Mouse (Mus musculus) c-Kit-positive CD71-negative TER-119-negative erythroid progenitor cells, embryonic 14.5 days (primary cell): ENCODE measurements around the gene Erbin.

Experiments used
- DNase-seq: peaks from one replicate; pipeline ENCODE4 v3.0.0-alpha.2; 2013; ENCODE audit warnings: low read depth

Gene Erbin

DNA sequence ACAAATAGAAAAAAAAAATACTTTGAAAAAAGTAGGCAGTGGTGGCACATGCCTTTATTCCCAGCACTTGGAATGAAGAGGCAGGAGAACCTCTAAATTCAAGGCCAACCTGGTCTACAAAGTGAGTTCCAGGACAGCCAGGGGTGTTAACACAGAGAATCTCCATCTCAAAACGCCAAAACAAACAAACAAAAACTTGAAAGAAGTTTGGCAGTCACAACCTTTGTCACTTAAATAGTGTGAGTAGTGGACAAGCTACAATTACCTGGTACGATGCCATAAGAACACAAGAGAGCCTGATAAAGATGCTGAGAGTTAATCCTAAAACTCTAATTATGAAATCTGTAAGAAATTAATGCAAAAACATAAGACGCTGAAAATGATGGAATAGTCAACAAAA is 8.0 kb downstream of the Erbin start:
- DNase-seq, result no peak

DNA sequence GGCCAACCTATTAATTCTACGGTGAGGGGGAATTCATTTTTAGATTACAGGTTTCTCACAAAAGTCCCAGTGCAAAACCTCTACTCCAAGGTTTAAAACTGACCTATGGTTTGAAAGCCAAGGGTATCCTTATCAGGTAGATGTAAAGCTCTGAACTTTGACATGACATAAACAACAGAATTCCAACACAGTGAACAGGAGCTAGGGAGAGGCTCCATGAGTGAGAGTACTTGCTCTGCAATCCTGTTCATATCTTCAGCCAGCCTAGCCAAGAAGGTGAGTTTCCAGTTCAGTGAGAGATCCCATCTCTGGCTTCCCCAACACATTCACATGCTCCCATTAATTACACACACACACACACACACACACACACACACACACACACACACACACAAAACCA is 9.7 kb downstream of the Erbin start:
- no peak for DNase-seq

DNA sequence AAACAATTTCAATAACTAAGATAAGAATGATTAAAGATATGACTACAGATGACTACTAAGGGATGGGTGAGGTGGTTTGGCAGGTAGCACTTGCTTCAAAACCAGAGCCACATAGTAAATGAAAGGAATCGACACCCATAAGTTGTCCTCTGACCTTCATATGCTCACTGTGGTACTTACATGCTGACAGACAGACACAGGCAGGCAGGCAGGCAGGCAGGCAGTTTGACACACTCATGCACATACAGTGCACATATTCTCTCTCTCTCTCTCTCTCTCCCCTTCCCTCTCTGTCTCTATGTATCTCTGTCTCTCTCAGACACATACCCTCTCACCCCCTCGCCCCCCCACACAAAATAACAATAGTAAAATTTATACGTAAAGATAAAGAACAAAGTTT is 10.4 kb downstream of the Erbin start:
- DNase-seq, result no peak

DNA sequence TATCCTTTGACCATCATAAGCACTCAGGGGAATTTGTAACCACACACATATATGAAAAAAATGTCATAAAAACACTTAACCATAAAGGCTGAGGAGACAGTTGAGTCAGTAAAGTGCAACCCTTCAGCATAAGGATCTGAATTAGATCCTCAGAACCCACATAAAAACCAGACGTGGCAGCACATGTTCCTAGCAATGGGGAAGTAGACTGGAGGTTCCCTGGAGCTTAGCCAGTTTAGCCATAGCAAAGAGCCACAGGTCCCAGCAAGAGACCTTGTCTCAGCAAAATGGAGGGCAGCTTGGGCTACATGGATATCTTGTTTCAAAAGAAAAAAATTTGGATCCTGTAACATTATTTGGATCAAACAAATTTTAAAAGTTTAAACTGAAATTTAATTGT is 20.3 kb downstream of the Erbin start:
- DNase-seq, result no peak

DNA sequence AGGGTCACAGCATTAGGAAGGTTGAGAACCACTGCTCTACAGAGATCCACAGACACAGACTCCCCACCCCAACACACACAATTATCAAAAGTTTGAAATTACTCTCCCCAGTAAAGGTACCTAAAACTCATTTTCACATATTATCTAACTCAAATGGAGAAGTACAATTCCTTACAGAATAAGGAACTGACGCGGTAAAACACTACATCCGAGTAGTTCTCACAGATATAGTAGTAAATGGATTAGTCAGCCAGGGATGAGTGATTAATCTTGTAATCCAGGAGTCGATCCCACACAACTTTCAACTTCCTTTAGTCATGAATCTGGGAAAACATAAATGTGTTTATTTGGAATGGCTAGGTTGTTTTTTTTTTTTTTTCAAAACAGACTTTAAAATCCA is 22.7 kb downstream of the Erbin start:
- DNase-seq, result no peak

DNA sequence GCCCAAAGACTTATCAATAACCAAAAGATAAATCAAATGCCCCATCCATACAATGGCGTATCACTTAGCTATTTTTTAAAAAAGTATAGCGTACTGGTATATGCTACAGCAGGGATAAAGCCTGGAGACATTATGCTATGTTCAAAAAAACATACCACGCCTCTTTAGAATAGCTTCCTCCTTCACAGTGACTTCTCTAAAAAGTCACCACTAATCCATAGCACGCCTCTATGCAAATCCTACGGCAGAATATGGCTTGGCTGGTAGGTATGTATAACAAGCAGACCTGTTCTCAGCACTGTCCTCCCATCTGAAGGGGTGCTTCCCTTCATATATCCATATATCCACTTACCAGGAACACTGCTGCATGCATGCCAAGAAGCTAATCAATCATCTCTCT is 27.2 kb downstream of the Erbin start:
- DNase-seq, result no peak

DNA sequence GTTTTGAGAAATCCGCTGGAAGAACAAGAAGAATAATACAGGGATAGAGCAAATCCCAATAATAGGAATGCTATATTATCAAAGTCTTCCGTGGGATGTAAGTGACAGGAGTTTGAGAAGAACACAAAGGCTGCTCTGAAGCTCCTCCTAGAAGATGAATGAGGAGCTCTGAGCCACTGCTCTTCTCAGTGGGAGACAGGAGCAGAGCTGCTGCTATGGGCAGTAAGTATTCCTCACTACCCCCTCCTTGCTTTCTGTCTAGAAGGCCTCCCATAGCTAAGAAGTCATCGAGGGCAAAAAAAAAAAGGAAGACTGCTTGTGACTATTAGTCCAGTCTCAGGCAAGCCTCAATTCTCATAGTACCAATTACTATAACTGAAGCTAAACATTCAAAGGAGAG is 30.3 kb downstream of the Erbin start:
- no peak for DNase-seq

DNA sequence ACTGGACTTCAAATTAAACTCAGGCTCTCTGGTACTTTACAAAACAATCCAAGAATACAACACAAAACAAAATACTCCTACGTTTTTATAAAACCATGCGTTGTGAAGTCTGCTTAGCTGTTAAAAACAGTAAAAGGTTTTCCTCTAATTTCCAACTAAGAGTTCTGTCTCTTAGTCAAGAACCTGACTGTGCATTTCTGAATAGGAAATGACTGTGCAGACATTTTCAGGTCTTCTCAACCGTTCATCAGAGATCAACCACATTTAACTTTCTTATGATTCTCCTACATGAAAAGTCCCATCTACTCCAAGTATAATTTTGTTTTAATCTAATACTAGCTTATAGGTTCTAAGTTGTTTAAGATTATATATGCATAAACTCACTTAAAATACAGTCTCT is 33.8 kb downstream of the Erbin start:
- no peak for DNase-seq

DNA sequence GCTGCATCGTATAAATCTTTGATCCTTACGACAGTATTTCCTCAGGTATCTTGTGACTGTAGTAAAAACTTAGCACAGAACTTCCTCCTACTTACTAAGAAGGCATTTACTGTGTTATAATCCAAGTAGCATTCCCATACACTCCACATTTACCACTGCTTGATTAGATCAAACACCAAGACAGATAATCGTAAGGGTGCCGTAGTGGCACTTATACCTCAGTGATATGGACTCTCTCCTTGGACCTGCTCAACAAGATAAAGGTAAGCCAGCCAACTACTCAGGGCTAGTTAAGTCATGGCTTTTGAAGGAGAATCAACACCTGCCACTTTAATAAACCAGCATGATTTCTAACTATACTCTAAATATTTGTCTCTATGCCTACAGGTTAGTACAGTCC is 39.1 kb downstream of the Erbin start:
- no peak for DNase-seq

DNA sequence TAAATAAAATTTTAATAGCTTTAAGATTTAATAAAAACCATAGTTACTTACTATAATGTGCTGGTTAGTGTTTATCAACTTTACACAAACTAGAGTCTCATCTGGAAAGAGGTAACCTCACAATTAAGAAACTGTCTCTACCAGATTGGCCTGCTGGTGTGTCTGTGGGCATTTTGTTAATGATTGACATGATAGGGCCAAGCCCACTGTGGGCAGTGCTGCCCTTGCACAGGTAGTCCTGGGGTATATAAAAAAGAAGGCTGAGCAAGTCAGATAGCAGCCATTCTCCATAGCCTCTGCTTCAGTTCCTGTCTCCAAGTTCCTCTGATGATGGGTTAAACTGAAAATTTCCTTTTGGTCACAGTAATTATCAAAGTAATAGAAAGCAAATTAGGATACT is 43.6 kb downstream of the Erbin start:
- DNase-seq, result no peak

DNA sequence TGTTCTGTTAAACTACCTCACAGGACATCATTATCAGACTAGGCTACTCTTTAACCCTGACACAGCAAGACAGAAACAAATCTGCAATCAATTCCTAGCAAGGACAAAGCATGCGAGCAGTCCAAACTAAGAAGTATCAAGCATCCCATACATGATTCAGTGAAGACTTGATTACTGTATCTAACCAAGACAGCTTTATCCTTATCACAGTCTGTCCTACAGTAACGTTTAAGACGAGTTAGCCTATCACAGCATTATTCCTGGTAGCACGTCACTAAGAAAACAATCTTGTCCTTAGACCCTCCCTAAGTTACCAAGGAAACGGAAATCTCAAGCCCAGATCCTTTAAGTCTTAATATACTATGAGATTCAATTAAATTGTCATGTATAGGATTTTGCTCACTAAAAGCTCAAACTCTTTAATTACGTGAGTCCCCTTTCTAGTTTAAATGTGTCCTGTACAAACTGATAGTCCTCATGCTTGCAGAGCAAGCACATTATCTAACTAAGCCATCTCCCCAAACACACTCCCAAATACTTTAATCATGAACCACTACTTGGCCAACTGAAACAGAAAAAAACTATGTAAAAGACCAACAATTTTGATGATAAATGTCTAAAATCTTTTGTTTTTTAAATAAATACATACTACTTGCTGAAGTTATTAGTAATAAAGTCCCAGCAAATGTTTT is 44.3 kb downstream of the Erbin start:
- DNase-seq, result peak; percentile 12

DNA sequence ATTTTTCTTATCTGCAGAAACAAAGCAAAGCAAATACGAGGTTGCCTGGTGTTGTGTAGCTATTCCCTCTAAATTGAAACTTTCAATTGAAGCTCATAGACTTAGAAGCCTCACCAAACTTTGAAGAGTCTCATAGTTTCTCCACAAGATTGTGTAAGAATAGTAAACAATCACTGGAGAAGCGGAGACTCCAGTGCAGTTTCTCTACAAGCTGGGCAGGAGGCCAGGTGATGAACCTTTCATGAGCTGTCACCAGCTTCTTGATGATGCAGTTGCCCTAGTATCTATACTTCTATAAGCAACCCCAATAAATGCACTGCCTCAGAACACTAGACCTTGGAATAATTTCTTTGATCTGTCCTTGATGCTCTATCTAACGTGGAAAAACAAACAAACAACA is 49.5 kb downstream of the Erbin start:
- DNase-seq, result no peak

DNA sequence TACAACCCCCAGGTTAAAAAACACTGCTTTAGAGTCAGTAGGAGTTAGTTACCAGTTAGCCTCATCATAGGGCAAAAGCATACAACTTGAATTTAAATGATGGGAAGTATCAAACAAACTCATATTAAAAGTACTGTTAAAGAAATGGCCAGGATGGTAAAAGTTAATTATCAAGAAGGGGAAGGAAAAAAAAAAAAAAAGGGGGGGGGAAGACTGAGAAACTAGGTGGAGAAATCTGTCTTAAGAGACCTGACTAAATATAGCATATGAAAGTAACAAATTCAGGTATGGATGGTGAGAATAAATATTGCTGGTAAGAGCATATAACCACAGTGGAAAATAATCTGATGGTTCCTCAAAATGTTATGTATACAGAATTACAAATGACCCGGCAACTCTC is 50.2 kb downstream of the Erbin start:
- no peak for DNase-seq

DNA sequence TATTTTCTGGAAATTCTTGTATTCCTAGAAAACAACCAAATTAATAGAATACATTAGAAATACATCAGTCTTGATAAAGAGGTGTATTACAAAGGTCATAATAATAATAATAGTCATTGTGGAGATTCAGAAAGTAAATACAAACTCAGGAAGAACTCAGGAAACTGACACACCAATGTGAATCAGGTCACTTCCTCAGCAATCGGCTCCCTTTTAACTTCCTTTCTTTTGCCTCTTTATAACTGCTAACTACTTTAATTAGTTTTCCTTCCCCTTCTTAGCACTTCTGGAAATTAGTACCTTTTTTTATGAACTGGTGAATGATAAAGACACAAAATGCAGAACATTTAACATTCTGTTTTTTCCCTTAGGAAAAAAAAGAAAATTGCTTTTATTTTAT is 51.4 kb downstream of the Erbin start:
- DNase-seq, result no peak

DNA sequence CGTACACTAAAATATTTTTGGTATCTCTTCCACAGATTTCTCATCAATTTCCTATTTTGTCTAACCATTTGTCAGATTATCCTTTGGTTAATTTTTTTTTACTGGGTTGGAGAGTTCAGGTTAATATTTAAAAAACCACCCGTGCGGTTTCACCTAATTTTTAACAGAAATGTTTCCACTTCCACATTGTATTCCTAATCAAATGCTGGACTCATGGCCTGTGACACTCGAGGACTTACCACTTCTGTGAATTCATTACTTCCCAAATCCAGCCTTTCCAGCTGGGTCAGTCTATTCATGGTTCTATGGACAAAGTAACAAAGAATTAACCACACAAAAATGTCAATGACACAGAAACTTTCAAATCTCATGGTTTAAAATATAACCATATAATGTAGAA is 58.3 kb downstream of the Erbin start:
- DNase-seq, result no peak

DNA sequence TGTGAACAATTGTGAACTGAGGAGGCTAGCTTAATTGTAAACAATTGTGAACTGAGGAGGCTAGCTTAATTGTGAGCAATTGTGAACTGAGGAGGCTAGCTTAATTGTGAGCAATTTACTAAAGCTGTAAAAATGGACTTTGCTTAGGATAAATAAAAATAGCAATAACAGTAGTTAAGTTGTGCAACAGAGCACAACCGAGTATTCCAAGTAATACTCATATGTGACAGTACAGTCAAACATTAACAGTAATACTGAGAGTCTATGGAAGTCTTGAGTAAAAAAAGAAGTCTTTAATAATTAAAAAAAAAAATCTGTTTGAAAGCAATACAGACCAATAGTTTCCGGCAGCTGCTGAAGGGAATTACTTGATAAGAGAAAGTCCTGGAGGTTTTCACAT is 61.3 kb downstream of the Erbin start:
- no peak for DNase-seq

DNA sequence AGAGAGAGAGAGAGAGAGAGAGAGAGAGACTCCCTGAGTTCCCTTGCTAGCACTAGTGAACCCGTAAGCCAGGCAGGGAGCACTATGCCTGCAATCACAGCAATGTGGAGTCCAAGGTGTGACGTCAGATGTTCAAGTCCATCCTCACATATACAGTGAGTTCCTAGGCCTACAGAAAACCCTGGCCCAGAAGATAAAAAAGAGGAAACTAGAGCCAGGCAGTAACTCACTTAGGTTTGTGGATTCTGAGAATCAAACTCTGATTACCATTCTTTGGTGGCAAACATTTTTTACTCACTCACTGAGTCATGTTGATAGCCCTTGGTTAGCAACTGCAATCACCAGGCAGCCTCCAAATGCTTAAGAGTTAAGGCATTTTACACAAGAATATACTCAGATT is 72.7 kb downstream of the Erbin start:
- DNase-seq, result no peak

DNA sequence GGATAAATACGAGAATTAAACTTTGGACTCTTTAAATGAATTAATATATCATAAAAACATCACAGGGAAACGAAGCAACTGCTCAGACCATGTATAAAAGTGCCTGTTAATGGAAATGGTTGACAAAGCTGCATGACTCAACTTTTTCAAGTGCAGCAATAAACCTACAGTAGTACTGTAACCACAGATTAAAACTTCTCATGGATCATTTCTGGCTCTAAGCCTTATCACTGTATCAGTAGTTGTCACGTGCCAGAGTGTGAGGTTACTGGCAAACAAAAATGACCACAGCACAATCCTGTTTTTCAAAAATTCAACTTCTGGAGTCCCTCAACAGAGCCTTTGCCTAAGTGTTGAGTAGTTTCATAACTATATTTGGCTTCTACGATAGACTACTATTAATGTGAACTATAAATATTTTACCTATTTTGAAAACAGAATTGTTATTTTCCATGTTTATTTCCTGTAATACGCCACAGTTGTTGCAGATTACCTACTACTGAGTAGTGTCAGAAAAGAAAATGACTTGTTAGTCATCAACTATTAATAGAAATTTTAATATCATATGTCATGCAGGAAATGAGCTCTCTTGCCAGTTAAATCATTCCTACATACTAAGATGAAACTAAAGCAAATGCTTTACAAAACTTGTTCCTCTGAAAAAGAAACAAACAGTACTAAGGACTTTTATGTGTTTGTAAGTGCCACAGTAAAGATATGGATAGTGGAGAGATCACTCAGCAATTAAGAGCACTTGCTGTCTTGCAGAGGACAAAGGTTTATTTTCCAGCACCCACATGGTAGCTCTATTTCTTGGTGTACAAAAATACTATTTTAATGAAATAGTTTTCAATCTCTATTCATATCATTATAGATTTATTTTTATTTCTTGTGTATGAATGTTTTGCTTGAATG is 78.8 kb downstream of the Erbin start:
- no peak for DNase-seq

DNA sequence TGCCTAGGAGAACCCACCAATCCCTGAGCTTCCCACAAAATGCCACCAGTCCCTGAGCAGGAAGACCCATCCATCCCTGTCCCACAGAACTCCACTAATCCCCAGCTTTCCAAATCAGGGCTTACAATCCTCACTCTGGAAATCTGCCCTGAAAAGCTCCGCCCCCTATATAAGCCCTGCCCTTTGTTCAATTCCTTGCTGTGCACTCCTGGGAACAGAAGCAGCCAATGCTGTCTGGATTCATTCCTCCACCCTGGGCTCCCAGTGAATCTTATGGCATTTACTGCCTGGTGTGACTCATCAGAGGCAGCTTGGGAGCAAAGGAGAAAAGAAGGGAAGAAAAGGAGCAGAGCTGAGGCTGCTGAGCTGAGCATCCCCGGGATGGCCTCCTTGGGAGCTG is 81.7 kb downstream of the Erbin start:
- no peak for DNase-seq

DNA sequence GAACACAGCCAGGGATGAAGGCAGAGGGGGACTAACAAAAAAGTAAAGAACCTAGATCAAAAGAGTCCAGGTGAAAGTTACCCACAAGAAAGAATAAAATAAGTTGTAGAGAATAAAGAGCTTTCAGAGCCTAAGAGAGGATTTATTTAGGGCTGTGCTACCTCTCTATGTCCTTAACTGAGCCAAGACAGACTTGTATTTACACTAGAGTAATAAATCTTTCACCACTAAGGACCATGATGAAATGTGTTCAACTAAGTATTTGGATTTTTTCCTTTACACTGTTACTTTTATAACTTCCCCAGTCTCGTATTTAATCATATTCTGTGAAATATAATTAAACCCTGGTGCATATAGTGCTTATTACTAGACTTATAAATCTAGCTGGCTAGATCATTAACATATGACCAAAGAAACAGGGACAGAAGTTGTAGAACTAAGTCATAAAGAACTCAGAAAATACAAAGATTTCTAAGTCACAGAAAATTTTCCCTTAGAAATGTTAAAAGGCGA is 90.6 kb downstream of the Erbin start:
- DNase-seq, result no peak

DNA sequence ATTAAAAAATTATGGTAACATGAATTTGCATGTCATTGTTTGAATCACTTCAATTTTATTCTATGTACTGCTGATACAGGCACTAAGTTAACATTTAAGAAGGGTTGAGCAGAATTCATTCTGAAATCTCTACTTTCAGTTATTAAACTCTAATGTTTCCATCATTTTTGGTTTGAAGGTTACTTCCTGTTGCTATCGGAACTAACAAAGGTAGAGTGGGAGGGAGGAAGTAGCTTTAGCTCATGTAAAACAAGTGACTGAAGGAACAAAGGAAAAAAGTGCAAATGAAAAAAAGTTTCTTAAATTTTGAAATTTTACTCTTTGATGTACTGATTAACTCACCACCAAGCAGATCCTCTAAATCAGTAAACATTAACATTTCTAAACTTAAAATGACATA is 98.0 kb downstream of the Erbin start:
- DNase-seq, result no peak

DNA sequence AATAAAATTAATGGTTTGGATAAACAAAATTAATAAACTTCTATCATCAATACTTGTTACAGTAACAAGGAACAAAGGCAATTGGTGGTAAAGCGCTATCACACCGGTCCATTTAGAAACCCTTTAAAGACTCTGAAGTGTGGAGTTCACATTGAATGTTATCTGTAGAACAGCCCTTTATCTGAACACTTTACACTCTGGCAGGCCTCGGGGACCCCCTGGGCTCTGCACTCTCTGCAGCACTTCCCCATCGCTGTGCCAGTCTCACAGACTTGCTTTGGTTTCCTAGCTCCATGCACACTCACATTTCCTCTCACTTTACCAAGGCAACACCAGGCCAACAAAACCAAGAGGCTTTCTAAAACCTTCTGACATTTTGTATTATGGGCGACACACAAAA is 100.9 kb downstream of the Erbin start:
- no peak for DNase-seq

DNA sequence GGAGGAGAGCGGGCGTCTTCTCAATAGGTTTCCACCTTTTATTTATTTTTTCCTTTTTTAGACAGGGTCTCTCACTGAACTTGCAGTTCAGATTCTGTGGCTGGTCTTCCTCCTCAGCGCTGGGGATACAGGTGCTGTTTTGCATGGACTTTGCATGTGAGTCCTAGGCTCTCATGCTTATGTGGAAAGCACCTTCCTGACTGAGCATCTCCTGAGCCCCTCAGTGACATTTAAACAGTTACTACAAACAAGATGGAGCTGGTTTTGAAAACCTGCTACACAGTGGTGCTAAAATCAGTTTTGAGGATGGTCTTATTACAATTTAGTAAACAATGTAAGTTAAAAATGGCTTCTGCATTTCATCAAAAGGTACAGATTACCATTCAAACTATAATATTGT is 102.4 kb downstream of the Erbin start:
- DNase-seq, result no peak

DNA sequence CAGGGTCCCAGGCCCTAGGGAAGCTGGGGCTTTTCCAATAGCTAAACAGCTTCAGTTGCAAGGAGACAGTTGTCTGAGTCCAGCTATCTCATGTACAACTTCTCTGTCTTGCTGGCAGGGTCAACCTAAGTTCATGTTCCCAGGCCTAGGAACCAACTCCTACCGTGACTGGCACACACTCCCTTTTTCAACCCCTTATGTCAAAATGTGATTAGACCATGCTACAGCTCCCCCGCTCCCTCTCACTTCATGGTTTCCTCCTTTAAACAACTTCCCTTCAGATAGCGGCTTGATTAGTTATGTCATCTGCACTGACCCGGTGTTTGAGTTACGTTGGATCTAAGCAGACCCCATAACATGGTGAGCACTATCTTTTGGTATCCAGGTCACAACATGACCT is 112.8 kb downstream of the Erbin start:
- DNase-seq, result no peak
